Mouse (Mus musculus): ENCODE results near the gene Cd48. TPM values are rescaled to one million over a fixed set of nuclear protein-coding genes. Genes with fewer than 3 reads are reported as not detected.
"Not testable (repeated sequence)": the region's sequence is repeated elsewhere in the genome, so short reads cannot be mapped to it uniquely, and the experiment has no call there.

The Cd48 gene
- polyA plus RNA-seq, 1 experiment from 2014 or later: 0.96 TPM

GRCm38 (mm10) chr1:171663757-171664156 is 18.1 kb upstream of the Cd48 start:
- no peak for ATAC-seq (ENCODE audit: low FRiP score, low read depth)

GRCm38 (mm10) chr1:171666350-171666749 is 15.5 kb upstream of the Cd48 start:
- no peaks in the 10 kb centered on the region for H3K27me3 ChIP-seq
- H3K36me3 ChIP-seq: no peaks in the 10 kb centered on the region
- no peaks in the 10 kb centered on the region for H3K4me1 ChIP-seq (replicated peaks)
- 87% methylated on average over 6 of the region's 6 CpGs for WGBS
- H3K9ac ChIP-seq: no peak overlapping the region
- no peak overlapping the region for H3K4me2 ChIP-seq
- ATAC-seq (ENCODE audit: low FRiP score, low read depth): no peak
- no peaks in the 10 kb centered on the region for H3K9me3 ChIP-seq
- H3K4me3 ChIP-seq: no peak overlapping the region
- H3K27ac ChIP-seq (replicated peaks): no peak overlapping the region

More at GRCm38 (mm10) chr1:171663757-171664156, 18.1 kb upstream of the Cd48 start:
- Histone ChIP-seq H3K4me2 (no peak overlapping the region), H3K9me3 (no peaks in the 10 kb centered on the region), H3K4me1 (replicated peaks) (no peaks in the 10 kb centered on the region), H3K9ac (no peak overlapping the region), H3K27ac (replicated peaks) (no peak overlapping the region), H3K36me3 (no peaks in the 10 kb centered on the region), H3K27me3 (no peaks in the 10 kb centered on the region), H3K4me3 (no peak overlapping the region)
- WGBS: 89% methylated on average over 2 of the region's 2 CpGs

- no peak overlapping the region for H3K4me2 ChIP-seq
- no peaks in the 10 kb centered on the region for H3K4me1 ChIP-seq (replicated peaks)
- no peaks in the 10 kb centered on the region for H3K36me3 ChIP-seq
- 69% methylated on average over 1 of the region's 1 CpGs for WGBS
- no peak overlapping the region for H3K27ac ChIP-seq (replicated peaks)
- H3K9me3 ChIP-seq: no peaks in the 10 kb centered on the region
- H3K4me3 ChIP-seq: no peak overlapping the region
- ATAC-seq (ENCODE audit: low FRiP score, low read depth): no peak
- no peaks in the 10 kb centered on the region for H3K27me3 ChIP-seq
- no peak overlapping the region for H3K9ac ChIP-seq
Measured at GRCm38 (mm10) chr1:171667160-171667559, 14.6 kb upstream of the Cd48 start.

- 94% methylated on average over 2 of the region's 2 CpGs for WGBS
- H3K36me3 ChIP-seq; H3K4me2 ChIP-seq; H3K4me3 ChIP-seq; H3K27me3 ChIP-seq; H3K9ac ChIP-seq; ATAC-seq (ENCODE audit: low FRiP score, low read depth); H3K9me3 ChIP-seq; H3K27ac ChIP-seq (replicated peaks); H3K4me1 ChIP-seq (replicated peaks): not testable (repeated sequence)
Measured at GRCm38 (mm10) chr1:171672451-171672850, 9.4 kb upstream of the Cd48 start.

- Histone ChIP-seq H3K4me3 (no peak overlapping the region), H3K4me2 (no peak overlapping the region), H3K27ac (replicated peaks) (no peak overlapping the region), H3K27me3 (no peaks in the 10 kb centered on the region), H3K36me3 (no peaks in the 10 kb centered on the region), H3K9me3 (no peaks in the 10 kb centered on the region), H3K9ac (no peak overlapping the region), H3K4me1 (replicated peaks) (no peaks in the 10 kb centered on the region)
- WGBS: 63% methylated on average over 5 of the region's 5 CpGs
- peak; percentile 63; the same call in 1 of the 2 replicates for ATAC-seq (ENCODE audit: low FRiP score, low read depth)
Measured at GRCm38 (mm10) chr1:171672854-171673475, 8.8 kb upstream of the Cd48 start.

GRCm38 (mm10) chr1:171674467-171674866 is 7.3 kb upstream of the Cd48 start:
- Histone ChIP-seq H3K36me3 (no peaks in the 10 kb centered on the region), H3K9ac (no peak overlapping the region), H3K9me3 (no peaks in the 10 kb centered on the region), H3K4me3 (no peak overlapping the region), H3K4me2 (no peak overlapping the region), H3K27me3 (no peaks in the 10 kb centered on the region), H3K27ac (replicated peaks) (no peak overlapping the region), H3K4me1 (replicated peaks) (no peaks in the 10 kb centered on the region)
- no peak for ATAC-seq (ENCODE audit: low FRiP score, low read depth)
- WGBS: 77% methylated on average over 1 of the region's 1 CpGs

- Histone ChIP-seq H3K9me3 (no peaks in the 10 kb centered on the region), H3K36me3 (no peaks in the 10 kb centered on the region), H3K4me1 (replicated peaks) (no peaks in the 10 kb centered on the region), H3K4me2 (no peak overlapping the region), H3K9ac (no peak overlapping the region), H3K27me3 (no peaks in the 10 kb centered on the region), H3K27ac (replicated peaks) (no peak overlapping the region), H3K4me3 (no peak overlapping the region)
- 77% methylated on average over 1 of the region's 1 CpGs for WGBS
- ATAC-seq (ENCODE audit: low FRiP score, low read depth): no peak
Measured at GRCm38 (mm10) chr1:171677721-171678120, 4.1 kb upstream of the Cd48 start.

GRCm38 (mm10) chr1:171681009-171681408 is 800 bp upstream of the Cd48 start:
- Histone ChIP-seq H3K4me3 (no peak overlapping the region), H3K27me3 (no peaks in the 10 kb centered on the region), H3K4me2 (no peak overlapping the region), H3K9ac (no peak overlapping the region), H3K9me3 (no peaks in the 10 kb centered on the region), H3K27ac (replicated peaks) (no peak overlapping the region), H3K36me3 (no peaks in the 10 kb centered on the region), H3K4me1 (replicated peaks) (no peaks in the 10 kb centered on the region)
- WGBS: 89% methylated on average over 7 of the region's 7 CpGs
- no peak for ATAC-seq (ENCODE audit: low FRiP score, low read depth)

GRCm38 (mm10) chr1:171684923-171685322 is 3.1 kb downstream of the Cd48 start:
- no peak overlapping the region for H3K4me2 ChIP-seq
- H3K27ac ChIP-seq (replicated peaks): no peak overlapping the region
- H3K9me3 ChIP-seq: no peaks in the 10 kb centered on the region
- no peaks in the 10 kb centered on the region for H3K27me3 ChIP-seq
- no peaks in the 10 kb centered on the region for H3K4me1 ChIP-seq (replicated peaks)
- H3K9ac ChIP-seq: no peak overlapping the region
- H3K36me3 ChIP-seq: no peaks in the 10 kb centered on the region
- WGBS: 97% methylated on average over 9 of the region's 9 CpGs
- H3K4me3 ChIP-seq: no peak overlapping the region
- no peak for ATAC-seq (ENCODE audit: low FRiP score, low read depth)

- no peak overlapping the region for H3K4me2 ChIP-seq
- H3K27me3 ChIP-seq: no peaks in the 10 kb centered on the region
- no peak for ATAC-seq (ENCODE audit: low FRiP score, low read depth)
- no peak overlapping the region for H3K4me3 ChIP-seq
- no peak overlapping the region for H3K27ac ChIP-seq (replicated peaks)
- WGBS: 87% methylated on average over 4 of the region's 4 CpGs
- no peaks in the 10 kb centered on the region for H3K4me1 ChIP-seq (replicated peaks)
- no peak overlapping the region for H3K9ac ChIP-seq
- no peaks in the 10 kb centered on the region for H3K9me3 ChIP-seq
- H3K36me3 ChIP-seq: no peaks in the 10 kb centered on the region
Measured at GRCm38 (mm10) chr1:171687320-171687719, 5.5 kb downstream of the Cd48 start.

GRCm38 (mm10) chr1:171693918-171694317 is 12.1 kb downstream of the Cd48 start:
- ATAC-seq (ENCODE audit: low FRiP score, low read depth): no peak
- Histone ChIP-seq H3K36me3 (no peaks in the 10 kb centered on the region), H3K4me3 (no peak overlapping the region), H3K4me1 (replicated peaks) (no peaks in the 10 kb centered on the region), H3K9me3 (no peaks in the 10 kb centered on the region), H3K27ac (replicated peaks) (no peak overlapping the region), H3K9ac (no peak overlapping the region), H3K27me3 (no peaks in the 10 kb centered on the region), H3K4me2 (no peak overlapping the region)
- 83% methylated on average over 1 of the region's 1 CpGs for WGBS

GRCm38 (mm10) chr1:171698983-171699382 is 17.2 kb downstream of the Cd48 start:
- no peaks in the 10 kb centered on the region for H3K4me1 ChIP-seq (replicated peaks)
- no peak overlapping the region for H3K4me2 ChIP-seq
- no peak overlapping the region for H3K9ac ChIP-seq
- no peaks in the 10 kb centered on the region for H3K9me3 ChIP-seq
- no peaks in the 10 kb centered on the region for H3K36me3 ChIP-seq
- no peaks in the 10 kb centered on the region for H3K27me3 ChIP-seq
- no peak for ATAC-seq (ENCODE audit: low FRiP score, low read depth)
- H3K4me3 ChIP-seq: no peak overlapping the region
- H3K27ac ChIP-seq (replicated peaks): no peak overlapping the region
- 22% methylated on average over 6 of the region's 6 CpGs for WGBS

GRCm38 (mm10) chr1:171713736-171714135 is 31.9 kb downstream of the Cd48 start:
- not testable (repeated sequence) for ATAC-seq (ENCODE audit: low FRiP score, low read depth); H3K9me3 ChIP-seq; H3K9ac ChIP-seq; H3K27me3 ChIP-seq; H3K36me3 ChIP-seq; H3K4me1 ChIP-seq (replicated peaks); H3K4me2 ChIP-seq; H3K4me3 ChIP-seq; H3K27ac ChIP-seq (replicated peaks)
- WGBS: 88% methylated on average over 1 of the region's 1 CpGs

Data from hindbrain, embryonic 15.5 days (tissue).